Mouse (Mus musculus): ENCODE measurements around the gene Shld1. TPM values are rescaled to one million over a fixed set of nuclear protein-coding genes. Genes with fewer than 3 reads are reported as not detected.

Gene Shld1
- polyA plus RNA-seq (2014; fragmentation: Illumina TruSeq; extraction: RNeasy Lipid Tissue Mini Kit (QIAGEN cat#74804); ENCODE audit: insufficient read depth, low read depth, low replicate concordance): 18.0 TPM

DNA sequence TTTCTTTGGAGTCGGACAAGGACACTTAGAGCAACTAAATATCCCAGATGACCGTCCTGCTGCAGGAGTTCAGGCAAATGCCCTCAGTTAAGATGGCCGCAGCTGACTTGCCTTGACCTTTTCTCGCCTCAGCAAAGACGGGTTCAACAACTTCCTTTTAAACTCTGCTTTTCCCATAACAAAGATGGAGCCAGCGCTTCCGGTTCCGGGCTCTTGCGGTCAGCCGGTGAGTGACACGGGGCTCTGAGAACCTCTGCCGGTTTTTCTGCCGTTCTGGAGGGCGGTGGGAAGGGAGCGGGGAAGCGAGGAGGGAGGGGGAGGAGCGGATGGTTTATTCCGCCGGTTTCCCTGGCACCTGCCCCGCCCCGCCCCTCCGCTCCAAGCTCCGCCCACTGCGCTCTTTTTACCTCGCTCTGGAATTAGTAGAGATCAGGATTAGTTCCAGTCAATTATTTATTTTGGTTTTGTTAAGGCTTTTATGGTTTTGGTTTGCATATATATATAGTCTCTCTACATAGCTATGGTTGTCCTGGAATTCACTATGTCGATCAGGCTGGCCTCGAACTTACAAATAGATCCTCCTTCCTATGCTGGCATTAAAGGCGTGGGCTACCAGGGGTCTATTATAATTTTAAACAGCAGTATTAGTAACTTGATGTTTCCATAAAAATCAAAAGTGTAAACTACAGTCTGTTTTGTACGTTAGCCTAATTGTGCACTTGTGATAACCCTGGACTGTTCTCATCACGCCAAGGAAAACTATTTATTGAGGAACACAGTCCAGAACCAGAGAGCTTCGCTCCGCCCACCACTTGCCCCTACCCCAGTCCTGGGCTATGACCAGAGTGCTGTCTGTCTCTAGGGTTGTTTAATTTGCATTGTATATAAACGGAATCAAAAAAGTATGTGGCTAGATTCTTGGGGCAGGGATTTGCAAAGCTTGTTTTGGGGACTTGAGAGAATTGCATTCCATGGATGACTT lies at the start of gene Shld1:
Shld1 (plus strand) TSS at position 176 of the 982 bp plus-strand sequence.

GRCm38 (mm10) chr2:132780978-132781377 lies 94.2 kb downstream of the Shld1 start, which contains the start of gene Chgb:
Chgb (plus strand) TSS chr2:132781278.

Other genes with a start within 250 kb of the Shld1 start
- gene Gpcpd1, start 99.2 kb upstream of the Shld1 start, polyA plus RNA-seq (2014; fragmentation: Illumina TruSeq; extraction: RNeasy Lipid Tissue Mini Kit (QIAGEN cat#74804); ENCODE audit: insufficient read depth, low read depth, low replicate concordance): 17.7 TPM
- 0.11 TPM for gene Chgb, start 94.3 kb downstream of the Shld1 start, polyA plus RNA-seq (2014; fragmentation: Illumina TruSeq; extraction: RNeasy Lipid Tissue Mini Kit (QIAGEN cat#74804); ENCODE audit: insufficient read depth, low read depth, low replicate concordance)
- gene Trmt6, start 129.1 kb downstream of the Shld1 start, polyA plus RNA-seq (2014; fragmentation: Illumina TruSeq; extraction: RNeasy Lipid Tissue Mini Kit (QIAGEN cat#74804); ENCODE audit: insufficient read depth, low read depth, low replicate concordance): 7.1 TPM
- gene Mcm8, start 129.2 kb downstream of the Shld1 start, polyA plus RNA-seq (2014; fragmentation: Illumina TruSeq; extraction: RNeasy Lipid Tissue Mini Kit (QIAGEN cat#74804); ENCODE audit: insufficient read depth, low read depth, low replicate concordance): 0.68 TPM
- gene Crls1, start 159.7 kb downstream of the Shld1 start, polyA plus RNA-seq (2014; fragmentation: Illumina TruSeq; extraction: RNeasy Lipid Tissue Mini Kit (QIAGEN cat#74804); ENCODE audit: insufficient read depth, low read depth, low replicate concordance): 19.6 TPM
- 5.6 TPM for gene Lrrn4, start 194.0 kb downstream of the Shld1 start, polyA plus RNA-seq (2014; fragmentation: Illumina TruSeq; extraction: RNeasy Lipid Tissue Mini Kit (QIAGEN cat#74804); ENCODE audit: insufficient read depth, low read depth, low replicate concordance)

All from lung, adult 10 weeks (tissue).